Mouse (Mus musculus) bone marrow macrophage, adult 2 months (primary cell): ENCODE measurements at regions not wholly inside any gene's neighbourhood (a gene's known extent, or its start where the extent isn't known, plus 50 kb on each side); places are given as distances from the start of the nearest gene placed in this dataset.

Source experiments
- CTCF ChIP-seq: IDR thresholded peaks from 2 replicates; pipeline ENCODE4 v1.5.1; 2012; ENCODE audit warnings: low read depth, mild to moderate bottlenecking, low read length, moderate library complexity
- POLR2A ChIP-seq: IDR thresholded peaks from 2 replicates; pipeline ENCODE4 v1.6.1; 2012; ENCODE audit warnings: mild to moderate bottlenecking, low read depth, low read length, borderline replicate concordance

DNA sequence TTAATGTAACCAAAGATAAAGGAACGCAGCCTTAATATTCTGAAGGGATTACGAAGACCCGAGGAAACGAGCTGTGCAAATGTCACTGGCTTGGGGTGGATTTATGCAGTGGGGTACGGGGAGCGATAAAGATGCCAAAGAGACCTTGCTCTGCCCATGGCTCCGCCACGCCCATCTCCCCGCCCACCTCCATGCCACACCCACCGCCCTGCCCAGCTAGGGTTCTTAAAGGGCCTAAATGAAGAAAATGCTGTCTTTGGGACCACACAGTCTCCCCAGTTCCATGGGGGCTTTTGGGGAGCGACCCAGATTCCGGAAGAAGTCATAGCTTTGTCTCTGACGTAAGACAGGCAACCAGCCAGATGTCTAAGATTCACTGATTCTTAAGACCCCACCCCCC, 68.2 kb upstream of the Gm11733 start:
- TF ChIP-seq CTCF (no peak), POLR2A (no peak)
